Mouse (Mus musculus) lung, embryonic 15.5 days (tissue): ENCODE measurements around the gene Cdyl2. TPM values are rescaled to one million over a fixed set of nuclear protein-coding genes. Genes with fewer than 3 reads are reported as not detected.

Experiments
- polyA plus RNA-seq: library from polyadenylated mRNA; unstranded; fragments of >200 nt; fragmentation: Nextera tagmentation; extraction: Ambion mirVana; gene quantifications from 2 replicates; pipeline ENCODE4 v1.2.1, GENCODE M21; 2015

The Cdyl2 gene
- polyA plus RNA-seq, 1 experiment from 2014 or later: 6.9 TPM

Other genes with a start within 250 kb of the Cdyl2 start
- 31.3 and 32.8 TPM in 2 replicates for gene Dynlrb2, start 228.0 kb downstream of the Cdyl2 start, polyA plus RNA-seq
- gene Cmc2, start 188.5 kb upstream of the Cdyl2 start, polyA plus RNA-seq: 85.7 and 86.6 TPM in 2 replicates
- 45.7 and 46.5 TPM in 2 replicates for gene Cenpn, start 188.7 kb upstream of the Cdyl2 start, polyA plus RNA-seq
- gene Atmin, start 210.4 kb upstream of the Cdyl2 start, polyA plus RNA-seq: 12.1 and 13.0 TPM in 2 replicates
- 2.4 and 2.8 TPM in 2 replicates for gene 1700030J22Rik, start 246.0 kb upstream of the Cdyl2 start, polyA plus RNA-seq